Mouse (Mus musculus) forebrain, embryonic 10.5 days (tissue): ENCODE results near the gene Kcnn3. TPM values are rescaled to one million over a fixed set of nuclear protein-coding genes. Genes with fewer than 3 reads are reported as not detected.

Experiments used
- DNase-seq: peaks from one replicate; pipeline ENCODE4 v3.0.0-alpha.2; 2017; ENCODE audit warnings: low spot score; ENCODE audit errors: extremely low spot score
- H3K27ac ChIP-seq: fragments of 300-500 bp; sonication (generic); 2 replicates; pipeline ENCODE4 v1.5.1; 2016; ENCODE audit warnings: mild to moderate bottlenecking
- H3K27me3 ChIP-seq: fragments of 300-500 bp; sonication (generic); 2 replicates; pipeline ENCODE4 v1.6.1; 2016; ENCODE audit warnings: mild to moderate bottlenecking; ENCODE audit not compliant: poor library complexity, severe bottlenecking
- H3K36me3 ChIP-seq: fragments of 300-500 bp; sonication (generic); replicated peaks from 2 replicates; pipeline ENCODE4 v1.6.1; 2016; ENCODE audit warnings: mild to moderate bottlenecking, moderate library complexity
- H3K4me1 ChIP-seq: fragments of 300-500 bp; sonication (generic); 2 replicates; pipeline ENCODE4 v1.6.1; 2016
- H3K4me3 ChIP-seq: fragments of 300-500 bp; sonication (generic); 2 replicates; pipeline ENCODE4 v1.5.1; 2016; ENCODE audit warnings: mild to moderate bottlenecking, moderate library complexity
- H3K9me3 ChIP-seq: fragments of 300-500 bp; sonication (generic); 2 replicates; pipeline ENCODE4 v1.6.1; 2016; ENCODE audit warnings: mild to moderate bottlenecking, moderate library complexity
- WGBS: fragments of 180-500 bp; shearing (Covaris S2); methylation state at CpG from one replicate; pipeline ENCODE4 v1.1.7; 2016; 5-methylcytosine and 5-hydroxymethylcytosine counted together
- polyA plus RNA-seq: library from polyadenylated mRNA; unstranded; fragments of >200 nt; fragmentation: Nextera tagmentation; extraction: Ambion mirVana; gene quantifications from 2 replicates; pipeline ENCODE4 v1.2.1, GENCODE M21; 2016

Kcnn3 gene
- polyA plus RNA-seq, 1 experiment from 2014 or later, result 0.81 TPM

- Histone ChIP-seq H3K4me1 (peaks cover 8% of the 10 kb centered on the region), H3K9me3 (no peaks in the 10 kb centered on the region), H3K36me3 (no peaks in the 10 kb centered on the region), H3K27ac (no peak overlapping the region), H3K27me3 (peaks cover 4% of the 10 kb centered on the region; the same call in 1 of the 2 replicates), H3K4me3 (no peak overlapping the region)
- WGBS, result 91% methylated on average over 8 of the region's 8 CpGs
- no peak for DNase-seq
Measured at GRCm38 (mm10) chr3:89553432-89553831, 33.5 kb downstream of the Kcnn3 start.

GRCm38 (mm10) chr3:89553946-89554345 lies 34.0 kb downstream of the Kcnn3 start:
- no peak for DNase-seq
- Histone ChIP-seq H3K9me3 (no peaks in the 10 kb centered on the region), H3K36me3 (no peaks in the 10 kb centered on the region), H3K27ac (no peak overlapping the region), H3K27me3 (peaks cover 4% of the 10 kb centered on the region; the same call in 1 of the 2 replicates), H3K4me3 (no peak overlapping the region), H3K4me1 (peaks cover 13% of the 10 kb centered on the region)
- 82% methylated on average over 4 of the region's 4 CpGs for WGBS

GRCm38 (mm10) chr3:89554587-89554986 lies 34.6 kb downstream of the Kcnn3 start:
- H3K27ac ChIP-seq, result no peak overlapping the region
- DNase-seq, result no peak
- H3K36me3 ChIP-seq, result no peaks in the 10 kb centered on the region
- 91% methylated on average over 2 of the region's 2 CpGs for WGBS
- H3K9me3 ChIP-seq, result no peaks in the 10 kb centered on the region
- peaks cover 4% of the 10 kb centered on the region; the same call in 1 of the 2 replicates for H3K27me3 ChIP-seq
- peaks cover 20% of the 10 kb centered on the region for H3K4me1 ChIP-seq
- no peak overlapping the region for H3K4me3 ChIP-seq

- peaks cover 22% of the 10 kb centered on the region for H3K4me1 ChIP-seq
Measured at GRCm38 (mm10) chr3:89557811-89558210, 37.8 kb downstream of the Kcnn3 start.

GRCm38 (mm10) chr3:89558972-89559910 lies 39.3 kb downstream of the Kcnn3 start:
- Histone ChIP-seq H3K36me3 (no peaks in the 10 kb centered on the region), H3K4me1 (peaks cover 22% of the 10 kb centered on the region), H3K27ac (peak overlapping the region; percentile 27; the same call in 1 of the 2 replicates), H3K4me3 (no peak overlapping the region), H3K27me3 (peaks cover 4% of the 10 kb centered on the region; the same call in 1 of the 2 replicates), H3K9me3 (no peaks in the 10 kb centered on the region)
- DNase-seq, result no peak
- 67% methylated on average over 15 of the region's 15 CpGs for WGBS

More at GRCm38 (mm10) chr3:89557811-89558210, 37.8 kb downstream of the Kcnn3 start:
- Histone ChIP-seq H3K4me3 (no peak overlapping the region), H3K9me3 (no peaks in the 10 kb centered on the region), H3K36me3 (no peaks in the 10 kb centered on the region), H3K27ac (no peak overlapping the region), H3K27me3 (peaks cover 4% of the 10 kb centered on the region; the same call in 1 of the 2 replicates)
- WGBS, result 84% methylated on average over 5 of the region's 5 CpGs
- DNase-seq, result no peak

GRCm38 (mm10) chr3:89561386-89561785 lies 41.4 kb downstream of the Kcnn3 start:
- H3K27me3 ChIP-seq, result peaks cover 4% of the 10 kb centered on the region; the same call in 1 of the 2 replicates
- 90% methylated on average over 6 of the region's 6 CpGs for WGBS
- DNase-seq, result no peak
- H3K4me3 ChIP-seq, result no peak overlapping the region
- H3K4me1 ChIP-seq, result peaks cover 29% of the 10 kb centered on the region
- H3K9me3 ChIP-seq, result no peaks in the 10 kb centered on the region
- no peak overlapping the region for H3K27ac ChIP-seq
- no peaks in the 10 kb centered on the region for H3K36me3 ChIP-seq

- Histone ChIP-seq H3K27ac (0 out of 2 replicates have a peak overlapping the region, but pooled peaks have one; percentile 1), H3K27me3 (no peaks in the 10 kb centered on the region), H3K4me3 (no peak overlapping the region), H3K4me1 (peaks cover 13% of the 10 kb centered on the region), H3K36me3 (no peaks in the 10 kb centered on the region), H3K9me3 (no peaks in the 10 kb centered on the region)
- WGBS, result 68% methylated on average over 5 of the region's 5 CpGs
- DNase-seq, result no peak
Measured at GRCm38 (mm10) chr3:89565371-89565770, 45.4 kb downstream of the Kcnn3 start.

GRCm38 (mm10) chr3:89569058-89569457 lies 49.1 kb downstream of the Kcnn3 start:
- 96% methylated on average over 1 of the region's 1 CpGs for WGBS
- H3K4me1 ChIP-seq, result peaks cover 13% of the 10 kb centered on the region
- DNase-seq, result no peak
- H3K4me3 ChIP-seq, result no peak overlapping the region
- H3K9me3 ChIP-seq, result no peaks in the 10 kb centered on the region
- no peak overlapping the region for H3K27ac ChIP-seq
- no peaks in the 10 kb centered on the region for H3K36me3 ChIP-seq
- no peaks in the 10 kb centered on the region for H3K27me3 ChIP-seq

- no peaks in the 10 kb centered on the region for H3K9me3 ChIP-seq
- H3K4me3 ChIP-seq, result no peak overlapping the region
- H3K36me3 ChIP-seq, result no peaks in the 10 kb centered on the region
- no peak overlapping the region for H3K27ac ChIP-seq
- no peaks in the 10 kb centered on the region for H3K27me3 ChIP-seq
- DNase-seq, result no peak
- 67% methylated on average over 7 of the region's 7 CpGs for WGBS
- H3K4me1 ChIP-seq, result peaks cover 12% of the 10 kb centered on the region
Measured at GRCm38 (mm10) chr3:89569707-89570324, 49.9 kb downstream of the Kcnn3 start.

GRCm38 (mm10) chr3:89570362-89570761 lies 50.4 kb downstream of the Kcnn3 start:
- Histone ChIP-seq H3K36me3 (no peaks in the 10 kb centered on the region), H3K4me3 (no peak overlapping the region), H3K27ac (no peak overlapping the region), H3K27me3 (no peaks in the 10 kb centered on the region), H3K9me3 (peaks cover 2% of the 10 kb centered on the region; the same call in 1 of the 2 replicates), H3K4me1 (peaks cover 7% of the 10 kb centered on the region)
- WGBS, result 75% methylated on average over 3 of the region's 3 CpGs
- DNase-seq, result no peak

- DNase-seq, result no peak
- 73% methylated on average over 2 of the region's 2 CpGs for WGBS
- H3K4me1 ChIP-seq, result peaks cover 22% of the 10 kb centered on the region
- peaks cover 4% of the 10 kb centered on the region; the same call in 1 of the 2 replicates for H3K9me3 ChIP-seq
- H3K27ac ChIP-seq, result no peak overlapping the region
- H3K27me3 ChIP-seq, result peaks cover 4% of the 10 kb centered on the region; the same call in 1 of the 2 replicates
- no peaks in the 10 kb centered on the region for H3K36me3 ChIP-seq
- H3K4me3 ChIP-seq, result no peak overlapping the region
Measured at GRCm38 (mm10) chr3:89574260-89574659, 54.3 kb downstream of the Kcnn3 start.

- no peak overlapping the region for H3K4me3 ChIP-seq
- DNase-seq, result no peak
- peaks cover 26% of the 10 kb centered on the region for H3K4me1 ChIP-seq
- peaks cover 7% of the 10 kb centered on the region; the same call in 1 of the 2 replicates for H3K27me3 ChIP-seq
- peaks cover 4% of the 10 kb centered on the region; the same call in 1 of the 2 replicates for H3K9me3 ChIP-seq
- H3K36me3 ChIP-seq, result no peaks in the 10 kb centered on the region
- no peak overlapping the region for H3K27ac ChIP-seq
- WGBS, result 94% methylated on average over 6 of the region's 6 CpGs
Measured at GRCm38 (mm10) chr3:89576381-89576780, 56.4 kb downstream of the Kcnn3 start.
